Mouse (Mus musculus): ENCODE measurements at regions not wholly inside any gene's neighbourhood (a gene's known extent, or its start where the extent isn't known, plus 50 kb on each side); places are given as distances from the start of the nearest gene placed in this dataset.

- no peak for TF ChIP-seq CTCF (IDR thresholded peaks at IDR 0.05; ENCODE audit: control insufficient read depth, insufficient read depth, insufficient replicate concordance, low read depth, low read length)
- no peak for TF ChIP-seq POLR2A (IDR thresholded peaks at IDR 0.05; ENCODE audit: control insufficient read depth, low read depth, low read length)
Observed at GRCm38 (mm10) chr1:161718254-161718653, 70.0 kb downstream of the Fasl start.

Data from testis, adult 2 months (tissue).